Mouse (Mus musculus) hindbrain, postnatal 0 days (tissue): ENCODE measurements around the gene Igsf3. TPM values are rescaled to one million over a fixed set of nuclear protein-coding genes. Genes with fewer than 3 reads are reported as not detected.

ENCODE experiments used
- ATAC-seq: fragments of 200-750 bp; cut with Nextera tagmentation; 2 replicates; pipeline ENCODE4 v1.8.0; 2017; ENCODE audit warnings: mild to moderate bottlenecking, moderate TSS enrichment, moderate library complexity
- DNase-seq: peaks from one replicate; pipeline ENCODE4 v3.0.0-alpha.2; 2015; ENCODE audit warnings: low spot score
- H3K27ac ChIP-seq: fragments of 300-500 bp; sonication (generic); 2 replicates; pipeline ENCODE4 v1.5.1; 2014; ENCODE audit warnings: mild to moderate bottlenecking
- H3K27me3 ChIP-seq: fragments of 300-500 bp; sonication (generic); 2 replicates; pipeline ENCODE4 v1.6.1; 2014; ENCODE audit warnings: low read length, mixed read lengths; ENCODE audit not compliant: insufficient read depth
- H3K36me3 ChIP-seq: fragments of 300-500 bp; sonication (generic); 2 replicates; pipeline ENCODE4 v1.6.1; 2014; ENCODE audit warnings: low read length, mixed read lengths; ENCODE audit not compliant: insufficient read depth
- H3K4me1 ChIP-seq: fragments of 300-500 bp; sonication (generic); 2 replicates; pipeline ENCODE4 v1.6.1; 2014; ENCODE audit warnings: antibody characterized with exemption, low read length, mixed read lengths; ENCODE audit not compliant: insufficient read depth
- H3K4me2 ChIP-seq: fragments of 300-500 bp; sonication (generic); 2 replicates; pipeline ENCODE4 v1.6.1; 2014; ENCODE audit warnings: low read depth, mild to moderate bottlenecking, low read length, moderate library complexity, mixed read lengths
- H3K4me3 ChIP-seq: fragments of 300-500 bp; sonication (generic); 2 replicates; pipeline ENCODE4 v1.5.1; 2014; ENCODE audit warnings: low read length
- H3K9ac ChIP-seq: fragments of 300-500 bp; sonication (generic); replicated peaks from 2 replicates; pipeline ENCODE4 v1.6.1; 2014; ENCODE audit warnings: mild to moderate bottlenecking, low read length, moderate library complexity, mixed read lengths
- H3K9me3 ChIP-seq: fragments of 300-500 bp; sonication (generic); 2 replicates; pipeline ENCODE4 v1.6.1; 2016; ENCODE audit warnings: low read length, mixed read lengths
- CTCF ChIP-seq: IDR thresholded peaks from 2 replicates; pipeline ENCODE4 v1.5.1; 2016; ENCODE audit warnings: antibody characterized with exemption, control low read depth, low read depth
- WGBS: fragments of 180-500 bp; shearing (Covaris S2); extraction: QIAGEN DNeasy Blood & Tissue Kit; methylation state at CpG from one replicate; pipeline ENCODE4 v1.1.7; 2014; 5-methylcytosine and 5-hydroxymethylcytosine counted together
- polyA plus RNA-seq: library from polyadenylated mRNA; unstranded; fragments of >200 nt; fragmentation: Nextera tagmentation; extraction: Ambion mirVana; gene quantifications from 2 replicates; pipeline ENCODE4 v1.2.1, GENCODE M21; 2015
- total RNA-seq: library from RNA; depleted of rRNA; stranded (reverse); fragments of >200 nt; gene quantifications from 2 replicates; pipeline ENCODE4 v1.2.3, GENCODE M21; 2014

Igsf3 gene
- total and polyA plus RNA-seq, 2 experiments from 2014 or later: 65.7 to 76.3 TPM

DNA sequence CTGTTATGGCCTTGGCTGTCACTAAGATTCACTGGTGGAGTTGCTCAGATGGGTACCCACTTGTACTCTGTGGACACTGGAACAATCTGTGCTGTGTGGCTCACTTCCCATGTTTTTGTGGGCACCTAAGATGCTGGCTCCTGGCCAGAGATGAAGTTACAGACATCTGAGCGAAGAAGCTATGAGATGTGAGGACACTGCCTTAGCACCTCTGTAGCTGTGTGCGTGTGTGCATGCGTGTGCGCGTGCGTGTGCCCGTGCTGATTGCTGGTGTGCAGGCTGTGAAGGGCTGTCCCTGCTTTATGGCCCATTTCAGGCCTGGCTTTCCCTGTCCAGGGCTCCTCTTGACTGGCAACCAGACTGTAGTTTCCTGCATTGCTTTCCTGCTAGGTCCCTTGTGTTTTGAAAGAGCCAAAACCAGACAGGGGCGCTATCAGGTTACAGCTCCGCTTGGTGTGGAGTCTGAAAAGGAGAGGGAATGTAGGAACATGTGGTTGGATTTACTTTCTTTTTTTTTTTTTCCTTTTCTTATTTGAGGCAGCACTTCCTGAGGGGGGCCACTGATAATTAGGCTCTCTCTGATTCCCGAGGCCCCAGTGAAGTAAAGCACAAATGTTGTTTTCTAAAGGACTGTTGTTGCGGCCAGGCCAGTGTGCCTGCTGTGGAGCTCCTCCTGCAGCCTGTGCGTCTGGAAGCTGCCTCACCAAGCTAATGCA is 21.3 kb downstream of the Igsf3 start:
- no peaks in the 10 kb centered on the region for H3K9me3 ChIP-seq
- H3K4me1 ChIP-seq: peaks cover 42% of the 10 kb centered on the region
- peak; percentile 48 for DNase-seq
- no peak overlapping the region for H3K4me2 ChIP-seq
- WGBS: 44% methylated on average over 12 of the region's 12 CpGs
- peak overlapping the region; percentile 38; the same call in 1 of the 2 replicates for H3K27ac ChIP-seq
- no peak overlapping the region for H3K4me3 ChIP-seq
- H3K9ac ChIP-seq: no peak overlapping the region
- peak; percentile 33 for TF ChIP-seq CTCF
- no peaks in the 10 kb centered on the region for H3K36me3 ChIP-seq
- ATAC-seq: peak; percentile 25; the same call in 1 of the 2 replicates
- H3K27me3 ChIP-seq: no peaks in the 10 kb centered on the region

DNA sequence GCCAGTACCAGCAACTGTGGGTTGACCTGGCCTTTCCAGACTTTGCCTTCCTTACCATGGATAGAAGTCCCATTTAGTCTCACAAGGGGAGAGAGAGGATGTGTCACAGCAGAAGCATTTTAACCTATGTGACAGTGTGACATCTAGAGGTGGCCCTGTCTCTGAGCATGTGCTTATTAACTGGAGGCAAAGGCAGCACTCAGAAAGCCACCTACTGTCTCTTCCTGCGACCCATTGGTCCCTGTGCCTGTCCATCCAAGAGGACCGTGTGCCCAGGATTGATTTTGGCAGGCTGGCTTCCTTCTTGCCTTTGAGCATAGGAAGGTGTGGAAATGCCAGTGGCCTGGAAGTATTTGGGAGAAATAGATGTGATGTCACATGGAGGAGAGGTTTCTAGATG is 22.0 kb downstream of the Igsf3 start:
- H3K4me3 ChIP-seq: no peak overlapping the region
- H3K9ac ChIP-seq: no peak overlapping the region
- no peaks in the 10 kb centered on the region for H3K9me3 ChIP-seq
- H3K4me2 ChIP-seq: no peak overlapping the region
- H3K27me3 ChIP-seq: no peaks in the 10 kb centered on the region
- no peaks in the 10 kb centered on the region for H3K36me3 ChIP-seq
- WGBS: 47% methylated on average over 2 of the region's 2 CpGs
- peaks cover 43% of the 10 kb centered on the region for H3K4me1 ChIP-seq
- peak; percentile 27; the same call in 1 of the 2 replicates for TF ChIP-seq CTCF
- ATAC-seq (no peak), DNase-seq (peak; percentile 31)
- H3K27ac ChIP-seq: peak overlapping the region; percentile 38; the same call in 1 of the 2 replicates

DNA sequence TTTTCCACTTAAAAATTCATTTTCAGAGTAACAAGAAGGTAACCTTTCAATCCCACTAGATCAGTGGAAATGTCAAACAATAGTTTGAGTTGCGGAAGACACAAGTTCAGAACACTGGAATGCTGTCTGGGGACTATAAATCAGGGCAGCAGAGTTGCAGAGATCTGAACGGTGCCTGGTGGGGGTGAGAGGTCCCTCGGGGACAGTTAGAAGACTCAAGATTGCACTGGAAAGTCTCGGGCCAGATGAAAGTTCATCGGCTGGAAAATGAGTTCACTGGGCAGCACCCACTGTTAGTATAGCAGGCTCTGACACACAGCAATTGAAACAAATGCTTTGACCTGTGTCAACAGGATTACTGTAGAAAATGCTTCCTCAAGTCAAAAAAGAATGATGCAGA is 24.6 kb downstream of the Igsf3 start:
- peaks cover 49% of the 10 kb centered on the region for H3K4me1 ChIP-seq

DNA sequence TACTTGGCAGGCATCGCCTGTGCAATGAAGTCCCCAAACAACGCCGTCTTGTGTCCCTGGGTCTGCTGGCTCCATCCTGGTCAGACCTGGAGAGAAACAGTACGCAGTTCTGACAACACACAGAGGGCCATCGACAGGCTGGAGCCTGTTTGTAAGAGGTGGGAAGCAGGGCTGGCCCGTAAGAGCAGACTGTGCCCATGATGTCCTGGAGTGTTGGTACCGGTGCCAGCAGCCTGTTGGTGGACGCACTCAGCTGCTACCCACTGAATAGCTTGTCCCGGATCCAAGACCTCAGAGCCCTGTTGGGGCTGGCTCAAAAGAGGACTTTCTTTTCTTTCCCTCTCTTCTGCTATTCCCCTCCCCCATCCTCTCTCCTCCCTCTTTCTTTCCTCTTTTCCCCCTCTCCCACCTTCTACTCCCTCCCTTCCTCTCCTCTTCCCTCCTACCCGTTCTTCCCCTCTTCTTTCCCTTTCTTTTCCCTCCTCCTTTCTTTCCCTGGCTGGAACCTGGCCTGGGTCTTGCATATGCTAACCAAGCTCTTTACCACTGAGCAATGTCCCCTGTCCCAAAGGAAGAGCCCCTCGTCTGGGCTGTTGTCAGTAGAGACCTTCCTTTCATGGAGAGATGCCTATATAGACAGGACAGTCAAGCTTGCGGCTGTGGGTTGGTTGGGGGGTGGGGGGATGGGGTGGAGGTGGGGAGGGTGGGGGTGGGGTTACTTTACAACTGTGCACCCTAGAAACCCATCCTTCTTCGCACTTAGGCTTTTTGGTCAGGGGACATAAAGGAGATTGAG is 27.9 kb downstream of the Igsf3 start:
- no peaks in the 10 kb centered on the region for H3K9me3 ChIP-seq
- WGBS: 32% methylated on average over 13 of the region's 13 CpGs
- no peak for TF ChIP-seq CTCF
- H3K4me3 ChIP-seq: no peak overlapping the region
- DNase-seq (peak; percentile 89), ATAC-seq (peak; percentile 92)
- peak overlapping the region; percentile 18; the same call in 1 of the 2 replicates for H3K4me2 ChIP-seq
- H3K4me1 ChIP-seq: peaks cover 30% of the 10 kb centered on the region
- no peaks in the 10 kb centered on the region for H3K36me3 ChIP-seq
- H3K27me3 ChIP-seq: no peaks in the 10 kb centered on the region
- H3K9ac ChIP-seq: no peak overlapping the region
- H3K27ac ChIP-seq: peak overlapping the region; percentile 70

More for the DNA sequence above, 24.6 kb downstream of the Igsf3 start:
- DNase-seq (no peak), ATAC-seq (no peak)
- H3K9ac ChIP-seq: no peak overlapping the region
- H3K36me3 ChIP-seq: no peaks in the 10 kb centered on the region
- no peak overlapping the region for H3K4me2 ChIP-seq
- H3K4me3 ChIP-seq: no peak overlapping the region
- H3K27ac ChIP-seq: no peak overlapping the region
- no peaks in the 10 kb centered on the region for H3K27me3 ChIP-seq
- H3K9me3 ChIP-seq: no peaks in the 10 kb centered on the region
- WGBS: 65% methylated on average over 5 of the region's 5 CpGs
- no peak for TF ChIP-seq CTCF

DNA sequence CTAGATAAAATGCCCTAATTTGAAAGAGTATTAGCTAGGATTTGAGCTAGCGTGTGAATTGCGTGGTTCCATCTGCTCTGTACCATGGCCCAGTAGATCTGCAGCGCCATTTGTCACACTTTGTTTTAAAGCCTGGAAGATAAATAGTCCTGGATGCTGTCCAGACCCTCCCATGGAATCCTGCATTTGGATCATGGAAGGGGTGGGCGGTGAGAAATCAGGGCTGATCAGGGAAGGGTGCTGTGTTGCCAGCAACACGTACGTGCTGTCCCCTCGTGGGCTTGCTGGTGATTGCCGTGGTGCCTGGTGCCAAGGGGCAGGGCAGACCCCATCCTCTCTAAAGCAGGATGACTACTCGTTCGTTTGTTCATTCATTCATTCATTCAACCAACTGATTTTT is 28.6 kb downstream of the Igsf3 start:
- H3K27ac ChIP-seq: peak overlapping the region; percentile 70; the same call in 1 of the 2 replicates
- no peaks in the 10 kb centered on the region for H3K36me3 ChIP-seq
- no peaks in the 10 kb centered on the region for H3K9me3 ChIP-seq
- TF ChIP-seq CTCF: peak; percentile 45
- no peak overlapping the region for H3K4me3 ChIP-seq
- ATAC-seq (no peak), DNase-seq (peak; percentile 84)
- H3K4me1 ChIP-seq: peaks cover 37% of the 10 kb centered on the region
- whole genome bisulfite sequencing: 34% methylated on average over 10 of the region's 10 CpGs
- H3K4me2 ChIP-seq: peak overlapping the region; percentile 18; the same call in 1 of the 2 replicates
- no peaks in the 10 kb centered on the region for H3K27me3 ChIP-seq
- H3K9ac ChIP-seq: no peak overlapping the region

DNA sequence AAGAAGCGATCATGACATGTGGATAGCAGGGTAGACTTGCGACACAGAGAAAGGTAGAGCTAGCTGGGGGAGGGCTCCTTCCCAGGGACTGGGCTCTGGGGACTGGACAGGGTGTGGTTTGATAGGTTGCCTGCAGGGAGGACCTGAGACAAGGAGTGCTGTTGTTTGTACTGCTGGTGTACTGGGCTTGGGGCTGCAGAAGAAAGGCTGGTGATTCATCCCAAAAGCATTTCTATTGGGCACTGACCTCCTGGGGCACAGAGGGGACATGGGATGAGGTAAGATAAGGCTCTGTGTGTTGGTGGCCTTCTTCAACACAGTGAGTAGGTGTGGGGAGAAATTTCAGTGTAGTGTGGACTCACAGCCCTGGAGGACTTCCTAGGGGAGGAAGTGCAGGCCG is 29.2 kb downstream of the Igsf3 start:
- no peak for TF ChIP-seq CTCF
- no peak overlapping the region for H3K27ac ChIP-seq
- peaks cover 41% of the 10 kb centered on the region for H3K4me1 ChIP-seq
- H3K4me2 ChIP-seq: no peak overlapping the region
- ATAC-seq (no peak), DNase-seq (no peak)
- 83% methylated on average over 3 of the region's 3 CpGs for WGBS
- no peaks in the 10 kb centered on the region for H3K27me3 ChIP-seq
- H3K4me3 ChIP-seq: no peak overlapping the region
- H3K9me3 ChIP-seq: no peaks in the 10 kb centered on the region
- no peak overlapping the region for H3K9ac ChIP-seq
- H3K36me3 ChIP-seq: no peaks in the 10 kb centered on the region
